Mouse (Mus musculus): ENCODE measurements around the gene Arrdc4. TPM values are rescaled to one million over a fixed set of nuclear protein-coding genes. Genes with fewer than 3 reads are reported as not detected.

The Arrdc4 gene
- polyA plus RNA-seq, 1 experiment from 2014 or later, result 26.7 TPM

GRCm38 (mm10) chr7:68744206-68744605, 4.8 kb downstream of the Arrdc4 start:
- WGBS, result 93% methylated on average over 2 of the region's 2 CpGs
- H3K4me3 ChIP-seq, result no peak overlapping the region
- peaks cover 51% of the 10 kb centered on the region for H3K36me3 ChIP-seq
- no peaks in the 10 kb centered on the region for H3K27me3 ChIP-seq
- ATAC-seq (ENCODE audit: insufficient number of reproducible peaks, insufficient read depth, low FRiP score, low TSS enrichment), result no peak
- H3K4me1 ChIP-seq, result peaks cover 12% of the 10 kb centered on the region; the same call in 1 of the 2 replicates
- no peak overlapping the region for H3K27ac ChIP-seq
- H3K4me2 ChIP-seq (replicated peaks), result no peak overlapping the region
- no peak overlapping the region for H3K9ac ChIP-seq
- no peaks in the 10 kb centered on the region for H3K9me3 ChIP-seq

DNA sequence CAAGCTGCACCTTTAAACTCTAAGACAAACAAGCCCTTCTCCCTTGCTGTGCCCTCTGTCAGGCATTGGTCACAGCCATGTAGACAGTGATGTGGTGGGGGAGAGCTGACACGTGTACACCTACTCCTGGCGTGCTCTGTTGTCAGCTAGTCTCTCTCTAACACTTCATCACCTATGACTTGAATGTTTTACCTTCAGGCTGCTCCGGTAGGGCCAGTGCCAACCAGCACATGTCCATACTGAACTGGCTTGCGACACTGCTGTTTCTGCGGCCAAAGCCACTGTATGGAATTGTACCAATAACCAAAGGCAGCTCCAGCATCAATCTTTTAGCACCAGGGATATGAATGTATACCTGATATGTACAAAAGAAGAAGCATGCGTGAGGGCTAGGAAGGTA, 8.3 kb downstream of the Arrdc4 start:
- 96% methylated on average over 6 of the region's 6 CpGs for WGBS
- Histone ChIP-seq H3K27me3 (no peaks in the 10 kb centered on the region), H3K36me3 (peaks cover 61% of the 10 kb centered on the region), H3K9ac (no peak overlapping the region), H3K4me1 (no peaks in the 10 kb centered on the region), H3K9me3 (no peaks in the 10 kb centered on the region), H3K4me2 (replicated peaks) (no peak overlapping the region), H3K4me3 (no peak overlapping the region), H3K27ac (no peak overlapping the region)
- ATAC-seq (ENCODE audit: insufficient number of reproducible peaks, insufficient read depth, low FRiP score, low TSS enrichment), result no peak

DNA sequence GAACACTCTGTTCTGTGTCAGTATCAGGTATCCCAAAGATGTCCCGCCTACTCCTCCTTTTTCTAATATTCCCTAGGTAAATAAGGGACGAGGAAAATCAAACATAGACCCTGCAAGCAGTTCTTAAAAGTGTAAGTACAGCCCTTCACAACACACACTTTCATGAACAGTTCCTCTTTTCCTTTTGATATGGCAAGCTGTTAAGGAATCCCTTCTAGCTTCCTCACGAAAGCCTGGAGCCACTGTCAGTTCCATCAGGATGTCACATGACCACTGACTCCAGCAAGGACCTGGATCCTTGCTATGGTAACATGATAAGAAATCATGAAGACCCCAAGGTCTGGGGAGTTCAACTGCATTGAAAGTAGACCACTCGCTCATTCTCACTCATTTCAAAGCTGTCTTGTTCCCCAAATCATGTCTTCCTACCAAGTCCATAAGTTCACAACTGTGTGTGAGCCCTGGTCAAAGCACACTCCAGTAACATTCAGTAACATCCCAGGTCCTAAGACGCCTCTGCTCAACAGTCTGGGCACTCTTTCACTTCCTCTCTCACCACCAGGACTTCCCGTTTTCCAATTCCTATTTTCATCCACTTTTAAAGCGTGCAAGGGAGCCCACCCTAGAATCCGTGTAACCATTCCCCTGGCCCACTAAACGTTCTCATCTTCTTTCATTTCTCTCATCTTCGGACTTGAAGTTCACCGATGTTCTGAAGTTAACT, 10.2 kb downstream of the Arrdc4 start:
- Histone ChIP-seq H3K4me3 (no peak overlapping the region), H3K36me3 (peaks cover 50% of the 10 kb centered on the region), H3K4me1 (no peaks in the 10 kb centered on the region), H3K4me2 (replicated peaks) (no peak overlapping the region), H3K9me3 (no peaks in the 10 kb centered on the region), H3K27me3 (no peaks in the 10 kb centered on the region), H3K27ac (no peak overlapping the region), H3K9ac (no peak overlapping the region)
- WGBS, result 85% methylated on average over 11 of the region's 11 CpGs
- no peak for ATAC-seq (ENCODE audit: insufficient number of reproducible peaks, insufficient read depth, low FRiP score, low TSS enrichment)

- H3K27ac ChIP-seq, result no peak overlapping the region
- H3K4me3 ChIP-seq, result no peak overlapping the region
- H3K36me3 ChIP-seq, result no peaks in the 10 kb centered on the region
- no peaks in the 10 kb centered on the region for H3K27me3 ChIP-seq
- 92% methylated on average over 5 of the region's 5 CpGs for WGBS
- no peak overlapping the region for H3K9ac ChIP-seq
- no peaks in the 10 kb centered on the region for H3K4me1 ChIP-seq
- ATAC-seq (ENCODE audit: insufficient number of reproducible peaks, insufficient read depth, low FRiP score, low TSS enrichment), result no peak
- H3K4me2 ChIP-seq (replicated peaks), result no peak overlapping the region
- no peaks in the 10 kb centered on the region for H3K9me3 ChIP-seq
Measured at GRCm38 (mm10) chr7:68726380-68726779, 22.7 kb downstream of the Arrdc4 start.

- 87% methylated on average over 7 of the region's 7 CpGs for WGBS
- Histone ChIP-seq H3K4me1 (no peaks in the 10 kb centered on the region), H3K27me3 (no peaks in the 10 kb centered on the region), H3K4me3 (no peak overlapping the region), H3K9me3 (no peaks in the 10 kb centered on the region), H3K27ac (no peak overlapping the region), H3K9ac (no peak overlapping the region), H3K36me3 (no peaks in the 10 kb centered on the region), H3K4me2 (replicated peaks) (no peak overlapping the region)
- ATAC-seq (ENCODE audit: insufficient number of reproducible peaks, insufficient read depth, low FRiP score, low TSS enrichment), result no peak
Measured at GRCm38 (mm10) chr7:68724711-68725110, 24.3 kb downstream of the Arrdc4 start.

- no peak overlapping the region for H3K4me2 ChIP-seq (replicated peaks)
- WGBS, result 89% methylated on average over 4 of the region's 4 CpGs
- no peak overlapping the region for H3K4me3 ChIP-seq
- ATAC-seq (ENCODE audit: insufficient number of reproducible peaks, insufficient read depth, low FRiP score, low TSS enrichment), result no peak
- H3K36me3 ChIP-seq, result no peaks in the 10 kb centered on the region
- no peak overlapping the region for H3K9ac ChIP-seq
- H3K4me1 ChIP-seq, result peaks cover 8% of the 10 kb centered on the region; the same call in 1 of the 2 replicates
- no peaks in the 10 kb centered on the region for H3K27me3 ChIP-seq
- no peak overlapping the region for H3K27ac ChIP-seq
- no peaks in the 10 kb centered on the region for H3K9me3 ChIP-seq
Measured at GRCm38 (mm10) chr7:68721520-68721919, 27.5 kb downstream of the Arrdc4 start.

- H3K4me3 ChIP-seq, result no peak overlapping the region
- no peaks in the 10 kb centered on the region for H3K9me3 ChIP-seq
- H3K27me3 ChIP-seq, result no peaks in the 10 kb centered on the region
- H3K4me1 ChIP-seq, result peaks cover 8% of the 10 kb centered on the region; the same call in 1 of the 2 replicates
- H3K36me3 ChIP-seq, result no peaks in the 10 kb centered on the region
- no peak overlapping the region for H3K9ac ChIP-seq
- H3K27ac ChIP-seq, result no peak overlapping the region
- ATAC-seq (ENCODE audit: insufficient number of reproducible peaks, insufficient read depth, low FRiP score, low TSS enrichment), result no peak
- no peak overlapping the region for H3K4me2 ChIP-seq (replicated peaks)
Measured at GRCm38 (mm10) chr7:68717988-68718387, 31.1 kb downstream of the Arrdc4 start.

- WGBS, result 30% methylated on average over 10 of the region's 10 CpGs
- H3K27me3 ChIP-seq, result no peaks in the 10 kb centered on the region
- peaks cover 8% of the 10 kb centered on the region; the same call in 1 of the 2 replicates for H3K4me1 ChIP-seq
- no peaks in the 10 kb centered on the region for H3K9me3 ChIP-seq
- H3K4me2 ChIP-seq (replicated peaks), result no peak overlapping the region
- H3K36me3 ChIP-seq, result no peaks in the 10 kb centered on the region
- ATAC-seq (ENCODE audit: insufficient number of reproducible peaks, insufficient read depth, low FRiP score, low TSS enrichment), result no peak
- H3K9ac ChIP-seq, result no peak overlapping the region
- H3K4me3 ChIP-seq, result no peak overlapping the region
- no peak overlapping the region for H3K27ac ChIP-seq
Measured at GRCm38 (mm10) chr7:68717498-68717897, 31.5 kb downstream of the Arrdc4 start.

DNA sequence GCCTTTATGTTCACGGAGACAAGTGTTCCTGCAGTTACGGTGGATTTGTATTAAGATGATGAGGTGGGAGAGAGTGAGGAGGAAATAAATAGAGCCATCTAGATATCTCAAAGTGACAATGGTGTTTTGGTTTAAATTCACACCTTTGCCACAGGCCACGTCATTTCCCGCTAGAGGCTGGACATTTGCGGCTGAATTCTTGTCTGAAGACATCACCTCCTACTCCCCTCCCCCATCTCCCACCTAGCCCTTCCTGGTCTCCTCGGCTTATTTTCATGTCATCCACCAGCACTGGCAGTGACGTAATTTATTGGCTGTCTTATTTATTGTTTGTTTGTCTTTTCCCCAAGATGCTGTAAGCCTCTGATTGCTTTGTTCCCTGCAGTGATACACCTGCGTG, 32.1 kb downstream of the Arrdc4 start:
- no peaks in the 10 kb centered on the region for H3K9me3 ChIP-seq
- no peaks in the 10 kb centered on the region for H3K27me3 ChIP-seq
- 71% methylated on average over 8 of the region's 8 CpGs for WGBS
- peaks cover 8% of the 10 kb centered on the region; the same call in 1 of the 2 replicates for H3K4me1 ChIP-seq
- no peak overlapping the region for H3K4me2 ChIP-seq (replicated peaks)
- no peak for ATAC-seq (ENCODE audit: insufficient number of reproducible peaks, insufficient read depth, low FRiP score, low TSS enrichment)
- no peaks in the 10 kb centered on the region for H3K36me3 ChIP-seq
- H3K4me3 ChIP-seq, result no peak overlapping the region
- H3K27ac ChIP-seq, result no peak overlapping the region
- no peak overlapping the region for H3K9ac ChIP-seq

- H3K27ac ChIP-seq, result no peak overlapping the region
- ATAC-seq (ENCODE audit: insufficient number of reproducible peaks, insufficient read depth, low FRiP score, low TSS enrichment), result no peak
- WGBS, result 91% methylated on average over 1 of the region's 1 CpGs
- no peaks in the 10 kb centered on the region for H3K36me3 ChIP-seq
- no peaks in the 10 kb centered on the region for H3K9me3 ChIP-seq
- H3K27me3 ChIP-seq, result no peaks in the 10 kb centered on the region; the same call in 1 of the 2 replicates
- H3K4me3 ChIP-seq, result no peak overlapping the region
- no peak overlapping the region for H3K9ac ChIP-seq
- peaks cover 7% of the 10 kb centered on the region; the same call in 1 of the 2 replicates for H3K4me1 ChIP-seq
- no peak overlapping the region for H3K4me2 ChIP-seq (replicated peaks)
Measured at GRCm38 (mm10) chr7:68712928-68713327, 36.1 kb downstream of the Arrdc4 start.

DNA sequence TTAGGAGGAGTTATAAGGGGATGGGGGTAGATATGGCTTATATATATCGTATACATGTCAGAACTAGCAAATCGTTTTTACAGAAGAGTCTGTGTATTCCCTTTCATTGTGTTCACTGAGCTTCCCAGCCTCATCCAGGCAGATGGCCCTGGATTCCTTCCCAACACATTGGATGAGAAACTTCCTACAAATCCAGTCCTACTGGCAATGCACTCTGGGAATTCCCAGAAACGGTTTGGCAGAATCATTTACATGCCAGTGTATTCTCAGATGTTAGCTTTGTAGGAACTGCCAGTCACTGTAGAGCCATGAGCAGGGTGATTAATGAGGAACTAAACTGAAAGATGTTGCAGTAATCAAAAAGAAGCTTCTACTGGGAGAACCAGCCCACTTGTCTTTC, 36.6 kb downstream of the Arrdc4 start:
- no peak overlapping the region for H3K4me2 ChIP-seq (replicated peaks)
- H3K36me3 ChIP-seq, result no peaks in the 10 kb centered on the region
- WGBS, result 75% methylated on average over 3 of the region's 3 CpGs
- H3K27ac ChIP-seq, result no peak overlapping the region
- no peaks in the 10 kb centered on the region for H3K9me3 ChIP-seq
- no peak overlapping the region for H3K9ac ChIP-seq
- H3K4me3 ChIP-seq, result no peak overlapping the region
- ATAC-seq (ENCODE audit: insufficient number of reproducible peaks, insufficient read depth, low FRiP score, low TSS enrichment), result no peak
- no peaks in the 10 kb centered on the region; the same call in 1 of the 2 replicates for H3K27me3 ChIP-seq
- H3K4me1 ChIP-seq, result 0 out of 2 replicates have a peak, but pooled peaks cover 3% of the 10 kb centered on the region

- H3K4me3 ChIP-seq, result no peak overlapping the region
- H3K4me1 ChIP-seq, result no peaks in the 10 kb centered on the region
- ATAC-seq (ENCODE audit: insufficient number of reproducible peaks, insufficient read depth, low FRiP score, low TSS enrichment), result no peak
- 74% methylated on average over 1 of the region's 1 CpGs for WGBS
- H3K9ac ChIP-seq, result no peak overlapping the region
- no peak overlapping the region for H3K4me2 ChIP-seq (replicated peaks)
- no peaks in the 10 kb centered on the region; the same call in 1 of the 2 replicates for H3K27me3 ChIP-seq
- H3K27ac ChIP-seq, result no peak overlapping the region
- H3K36me3 ChIP-seq, result no peaks in the 10 kb centered on the region
- H3K9me3 ChIP-seq, result no peaks in the 10 kb centered on the region
Measured at GRCm38 (mm10) chr7:68709319-68709573, 39.8 kb downstream of the Arrdc4 start.
